Mouse (Mus musculus) Muller cell, postnatal 12 days (primary cell): ENCODE measurements around the gene Kcnj11.

Experiments used
- DNase-seq: peaks from one replicate; pipeline ENCODE4 v3.0.0-alpha.2; 2015; ENCODE audit errors: inconsistent ontology term

Kcnj11 gene

DNA sequence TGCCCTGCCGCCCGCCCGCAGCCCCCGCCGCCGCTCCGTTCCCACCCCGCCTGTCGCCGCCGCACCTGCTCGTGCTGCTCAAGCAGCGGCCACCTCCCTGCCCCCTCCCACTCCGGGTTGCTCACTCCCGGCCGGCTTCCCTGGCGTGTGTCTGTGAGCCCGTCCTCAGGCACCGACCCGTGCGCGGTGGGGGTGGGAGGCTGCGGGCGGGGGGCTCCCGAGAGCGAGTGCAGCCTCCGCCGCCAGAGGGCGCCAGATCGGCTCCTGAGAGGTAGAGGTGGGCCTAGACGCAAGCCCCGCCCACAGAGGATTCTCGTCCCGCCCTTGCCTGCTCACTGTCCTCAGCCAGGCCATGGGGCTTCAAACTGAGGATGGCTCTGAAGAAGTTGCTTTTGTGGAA is at the start of gene Kcnj11:
Kcnj11 (minus strand) TSS at position 202 of the 400 bp plus-strand sequence.
- peak; percentile 81 for DNase-seq

- no peak for DNase-seq
Observed at GRCm38 (mm10) chr7:46147417-46147816, 46.9 kb upstream of the Kcnj11 start.

- DNase-seq, result no peak
Observed at GRCm38 (mm10) chr7:46146675-46147308, 46.2 kb upstream of the Kcnj11 start.

DNA sequence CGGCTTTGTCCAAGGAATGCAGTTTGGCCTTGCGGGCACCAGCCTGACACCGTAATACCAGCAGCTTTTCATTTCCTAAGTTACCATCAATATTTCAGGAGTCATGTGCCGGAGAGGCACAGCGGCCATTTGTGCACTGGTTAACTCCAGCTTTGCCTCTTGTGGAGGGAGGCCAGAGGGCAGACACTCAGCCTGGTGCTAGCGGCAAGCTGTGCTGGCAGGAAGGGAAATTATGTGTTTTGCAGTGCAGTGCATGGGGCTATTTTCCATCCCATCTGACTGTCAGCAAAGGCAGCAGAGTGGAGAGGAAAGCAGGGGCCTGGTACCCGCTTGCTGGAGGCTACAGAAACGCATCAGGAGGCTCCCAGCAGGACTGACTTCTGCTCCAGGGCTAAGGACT is 43.5 kb upstream of the Kcnj11 start:
- DNase-seq, result no peak

DNA sequence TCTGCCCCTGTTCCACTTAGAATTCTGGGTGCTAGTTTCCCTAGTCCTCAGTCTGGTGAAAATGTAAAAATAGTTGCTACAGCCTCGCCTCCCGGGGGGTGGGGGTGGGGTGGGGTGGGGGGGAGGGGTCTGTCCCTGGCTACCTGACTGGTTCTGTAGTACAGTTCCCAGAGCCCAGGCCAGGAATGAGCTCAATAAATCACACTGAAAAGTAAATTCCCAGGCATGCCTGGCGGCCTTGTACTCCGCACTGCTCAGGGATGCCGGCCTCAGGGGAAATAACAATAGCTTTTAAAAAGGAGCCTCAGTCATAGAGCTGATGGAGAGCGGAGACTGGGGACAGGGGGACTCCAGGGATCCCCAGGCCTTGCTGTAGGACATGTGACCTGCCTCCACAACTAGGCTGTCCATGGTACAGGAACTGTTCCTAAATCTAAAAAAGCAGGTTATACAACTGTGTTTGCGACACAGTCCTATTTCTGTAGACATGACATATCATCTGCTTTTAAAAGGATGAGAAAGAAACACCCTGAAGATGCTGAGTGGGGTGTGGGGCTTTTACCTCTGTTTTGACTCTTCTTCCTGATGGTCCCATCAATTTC is 37.9 kb upstream of the Kcnj11 start:
- DNase-seq, result no peak

DNA sequence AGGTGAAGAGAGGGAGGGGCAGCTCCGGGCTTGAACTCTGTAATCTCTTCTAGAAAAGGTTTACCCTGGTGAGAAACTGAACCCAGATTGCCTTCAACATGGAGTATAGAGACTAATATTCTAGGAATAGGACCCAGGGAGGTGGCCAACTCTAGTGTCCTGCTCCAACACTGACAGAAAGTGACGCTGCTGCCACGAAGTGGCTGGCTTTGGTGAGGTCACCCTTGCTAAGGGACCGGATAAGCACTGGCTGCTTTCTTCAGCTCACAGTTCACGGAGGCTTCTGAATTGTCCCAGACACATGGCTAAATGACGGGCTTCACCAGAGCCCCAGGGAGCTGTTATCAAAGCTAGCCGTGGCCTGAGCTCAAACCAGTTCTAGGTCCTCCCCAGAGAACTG is 33.3 kb upstream of the Kcnj11 start:
- no peak for DNase-seq

DNA sequence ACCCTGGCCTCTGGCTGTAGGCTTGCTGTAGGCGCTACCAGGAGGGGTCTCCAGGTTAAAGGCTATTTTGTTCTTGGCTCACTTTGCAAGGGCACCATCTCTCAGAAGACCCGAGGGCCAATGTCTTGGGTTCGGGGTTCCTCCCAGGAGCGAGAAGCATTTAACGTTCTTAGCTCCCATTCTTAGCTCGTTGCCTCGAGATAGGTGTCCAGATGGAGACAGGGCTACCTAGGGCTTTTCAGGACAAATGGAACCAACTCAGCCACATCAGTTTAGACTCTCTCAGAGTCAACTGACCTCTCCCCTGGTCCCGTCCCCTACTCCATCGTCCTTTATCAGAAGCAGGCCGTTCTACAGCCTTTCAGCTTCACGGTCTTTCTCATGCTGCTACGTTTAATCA is 31.7 kb upstream of the Kcnj11 start:
- no peak for DNase-seq

DNA sequence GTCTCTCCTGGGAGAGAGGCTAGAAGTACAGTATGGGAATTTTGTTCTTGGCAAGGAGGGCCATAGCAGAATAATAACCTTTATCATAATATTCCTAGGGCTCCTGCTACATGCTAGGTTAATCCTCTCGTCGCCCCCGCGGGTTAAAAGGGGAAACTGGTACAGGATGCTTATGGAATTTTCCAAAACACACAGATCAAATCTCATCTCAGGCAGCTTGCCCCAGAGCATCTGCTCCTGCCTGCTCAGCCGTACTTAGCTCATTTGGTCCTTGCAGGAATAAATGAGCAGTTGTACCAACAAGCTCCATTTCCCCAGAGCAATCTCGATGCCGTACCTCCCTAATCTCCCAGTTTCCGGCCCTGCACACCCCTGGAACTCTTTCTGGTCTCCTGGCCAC is 31.2 kb upstream of the Kcnj11 start:
- no peak for DNase-seq

DNA sequence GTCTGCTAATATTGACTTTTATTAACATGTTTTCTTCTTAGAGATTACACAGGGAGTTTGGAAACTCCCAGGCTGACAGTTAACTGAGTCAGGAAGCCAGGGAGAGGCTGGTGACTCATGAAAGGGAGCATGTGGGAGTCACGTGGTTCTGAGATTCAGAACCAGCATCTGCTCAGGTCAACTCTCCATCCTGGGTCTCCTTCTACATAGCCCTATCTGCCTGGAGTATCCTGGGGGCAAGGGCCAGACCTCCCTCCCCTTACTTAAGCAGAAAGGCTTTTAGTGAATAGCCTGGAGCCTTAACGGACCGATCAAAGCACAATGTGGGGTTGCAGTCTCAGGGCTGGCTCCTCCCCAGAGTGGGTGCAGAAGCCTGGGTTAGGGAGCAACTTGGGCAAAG is 30.7 kb upstream of the Kcnj11 start:
- peak; percentile 45 for DNase-seq

- DNase-seq, result no peak
Observed at GRCm38 (mm10) chr7:46130723-46131122, 30.2 kb upstream of the Kcnj11 start.

- no peak for DNase-seq
Observed at GRCm38 (mm10) chr7:46129463-46130179, 29.1 kb upstream of the Kcnj11 start.

DNA sequence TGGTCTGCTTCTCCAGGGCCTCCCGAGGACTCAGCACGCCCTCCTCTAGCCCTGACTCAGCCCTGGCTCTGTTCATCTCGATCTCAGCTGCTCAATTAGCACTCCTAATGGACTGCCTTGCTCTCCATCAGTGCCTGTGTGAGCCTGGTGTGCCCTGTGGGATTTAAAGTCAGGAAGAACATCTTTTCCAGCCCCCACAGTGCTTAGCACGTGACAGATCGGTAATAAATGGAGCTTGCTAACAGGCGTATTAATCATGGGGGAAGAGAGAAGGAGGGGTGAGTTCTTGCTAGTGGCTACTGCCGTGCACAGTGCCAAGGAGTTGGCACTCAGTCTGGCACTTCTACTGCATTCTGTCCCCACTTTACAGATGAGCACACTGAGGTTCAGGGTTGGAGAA is 27.6 kb upstream of the Kcnj11 start:
- DNase-seq, result no peak

- DNase-seq, result no peak
Observed at GRCm38 (mm10) chr7:46125340-46125739, 24.8 kb upstream of the Kcnj11 start.

DNA sequence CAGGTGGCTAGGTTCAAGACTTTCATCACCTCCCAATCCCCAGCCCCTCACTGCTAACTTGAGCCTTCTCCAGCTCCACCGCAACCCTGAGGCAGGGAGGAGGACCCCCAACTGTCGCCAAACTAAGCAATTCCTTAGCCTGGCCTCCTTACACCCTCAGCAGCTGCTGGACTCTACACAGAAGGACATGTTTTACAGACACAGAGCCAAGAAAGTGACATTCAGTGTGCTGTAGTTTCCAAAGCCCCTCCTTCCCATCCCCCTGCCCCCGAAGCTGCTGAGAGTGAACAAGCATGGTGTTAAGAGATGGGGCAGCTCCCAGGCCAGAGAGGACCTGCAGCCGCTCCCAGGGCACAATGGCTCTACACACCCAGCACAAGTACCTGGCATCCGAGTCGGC is 23.9 kb upstream of the Kcnj11 start:
- DNase-seq, result no peak

DNA sequence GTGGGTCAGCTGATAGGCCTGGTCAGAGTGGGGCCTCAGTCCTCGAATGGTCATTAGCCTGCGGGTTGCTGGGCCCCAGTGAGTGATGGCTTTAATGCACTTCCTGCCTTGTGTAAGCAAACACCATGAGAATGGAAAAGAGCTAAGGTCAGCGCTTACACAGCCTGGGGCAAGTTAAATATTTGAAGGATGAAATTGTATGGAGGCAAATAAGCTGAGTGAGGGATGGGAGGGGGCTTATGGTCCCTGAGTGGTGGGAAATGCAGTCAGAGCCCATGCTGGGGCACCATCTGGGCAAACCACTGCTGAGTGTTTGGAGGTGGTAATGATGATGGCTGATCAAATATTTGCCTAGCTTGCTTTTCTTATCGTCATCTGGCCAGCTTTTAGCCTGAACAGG is 22.4 kb upstream of the Kcnj11 start:
- no peak for DNase-seq

DNA sequence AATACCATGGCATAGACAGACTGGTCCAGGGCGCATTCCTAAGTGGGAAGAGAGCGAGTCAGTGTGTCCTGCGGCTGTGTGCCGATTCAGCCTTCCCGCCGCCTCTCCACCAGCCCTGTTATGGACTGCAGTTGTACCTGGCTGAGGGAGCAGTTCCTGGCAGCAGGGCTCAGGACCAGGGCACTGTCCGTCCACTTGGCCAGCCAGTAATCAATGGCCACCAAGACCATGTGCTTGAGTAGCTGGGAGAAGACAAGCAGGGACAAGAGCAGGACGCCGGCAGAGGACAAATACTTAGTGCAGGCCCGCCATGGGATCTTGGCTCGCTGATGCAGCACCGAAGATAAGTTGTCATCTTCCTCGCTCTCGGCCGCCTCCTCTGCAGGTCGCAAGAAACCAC is 16.5 kb upstream of the Kcnj11 start:
- DNase-seq, result no peak

GRCm38 (mm10) chr7:46116118-46116581 is 15.6 kb upstream of the Kcnj11 start:
- DNase-seq, result peak; percentile 73

- no peak for DNase-seq
Observed at GRCm38 (mm10) chr7:46113435-46113834, 12.9 kb upstream of the Kcnj11 start.

- no peak for DNase-seq
Observed at GRCm38 (mm10) chr7:46111938-46112337, 11.4 kb upstream of the Kcnj11 start.

DNA sequence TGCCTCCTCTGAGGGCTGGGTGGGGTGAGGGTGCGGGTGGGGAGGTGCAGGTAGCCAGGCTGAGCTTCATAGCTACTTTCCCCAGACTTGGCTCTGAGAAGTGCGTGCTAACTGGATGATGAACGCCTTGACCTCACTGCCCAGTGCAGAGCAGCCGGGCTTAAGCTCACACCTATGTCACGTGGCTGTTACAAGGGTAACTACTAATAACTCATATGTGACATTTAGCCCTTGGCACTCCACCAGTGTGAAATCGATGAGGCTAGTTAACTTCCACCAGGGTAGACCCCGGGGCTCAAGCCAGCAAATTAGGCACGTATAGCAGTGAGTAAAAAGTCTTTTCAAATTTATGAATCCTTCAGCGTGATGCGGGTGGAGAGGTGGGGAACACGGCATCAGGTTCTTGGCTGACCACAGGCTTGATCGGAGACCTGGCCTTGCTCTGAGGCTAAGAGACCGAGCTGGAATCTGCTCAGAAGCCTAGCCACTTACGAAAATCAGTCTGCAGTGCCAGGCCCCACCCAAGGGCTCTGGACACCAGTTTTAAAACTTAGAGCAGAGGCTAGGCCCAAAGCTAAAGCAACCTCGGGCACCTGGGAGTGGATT is 10.8 kb upstream of the Kcnj11 start:
- no peak for DNase-seq

DNA sequence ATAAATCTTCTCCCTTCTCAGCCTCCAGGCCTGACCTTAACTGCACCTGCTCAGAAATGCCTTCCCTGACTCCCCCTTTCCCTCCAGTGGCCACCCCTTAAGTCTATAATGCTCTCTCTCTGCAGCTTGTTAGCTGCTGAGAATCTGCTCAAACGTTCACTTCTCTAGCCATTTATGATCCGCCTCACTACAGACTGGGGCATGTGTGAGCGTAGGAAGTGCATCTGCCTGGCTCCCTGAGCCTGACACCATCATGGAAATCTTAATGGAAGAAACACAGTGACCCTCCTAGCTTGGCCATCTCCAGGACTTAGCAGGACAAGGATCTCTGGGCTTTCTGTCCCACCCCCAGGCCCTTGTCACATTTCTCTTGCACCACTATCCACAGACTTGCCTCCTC is 9.5 kb upstream of the Kcnj11 start:
- DNase-seq, result no peak

- no peak for DNase-seq
Observed at GRCm38 (mm10) chr7:46105484-46105883, 4.9 kb upstream of the Kcnj11 start.
